Mouse (Mus musculus) urinary bladder, postnatal 14 days (tissue): Measurements from ENCODE around the gene Dapk3.

Experiments
- DNase-seq: peaks from one replicate; pipeline ENCODE4 v3.0.0; 2021; ENCODE audit warnings: low spot score

Dapk3 gene

GRCm38 (mm10) chr10:81182336-81183333 lies at the start of gene Dapk3:
Gene Dapk3 (plus strand): TSS chr10:81183005.
- DNase-seq, result peak; percentile 95

GRCm38 (mm10) chr10:81134181-81134587 lies 48.6 kb upstream of the Dapk3 start:
- peak; percentile 71 for DNase-seq

DNA sequence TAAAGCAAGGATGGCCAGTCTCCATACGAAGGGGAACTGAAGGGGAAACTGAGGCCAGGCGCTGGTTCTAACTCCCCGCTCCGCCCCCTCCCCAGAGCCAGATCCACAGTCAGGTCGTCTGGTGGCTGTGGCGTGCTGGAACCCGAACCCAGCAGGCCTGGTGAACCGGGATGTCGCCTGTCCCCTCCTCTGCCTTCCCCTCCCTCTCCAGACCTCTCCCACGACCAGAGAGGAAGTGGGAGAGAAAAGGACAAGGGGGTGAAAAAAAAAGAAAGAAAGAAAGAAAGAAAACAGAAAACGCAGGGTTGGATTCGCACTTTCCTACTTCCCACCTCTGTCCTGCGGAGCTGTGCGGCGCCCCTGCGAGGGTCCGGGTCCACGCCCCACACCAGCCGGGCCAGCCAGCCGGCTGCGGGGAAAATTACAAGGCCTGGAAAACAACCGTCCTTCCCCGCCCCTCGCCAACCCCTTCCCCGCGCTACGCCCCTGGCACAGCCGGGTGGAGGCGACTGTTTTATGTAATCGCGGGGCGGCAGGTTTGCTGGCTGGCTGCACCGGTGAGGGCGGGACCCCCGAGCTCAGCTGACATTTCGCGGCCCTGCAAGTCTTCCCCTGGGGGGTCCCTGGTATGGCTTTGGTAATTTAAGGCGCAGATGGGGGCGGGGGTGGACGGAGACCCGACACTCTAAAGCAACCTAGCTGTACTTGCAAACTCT lies 47.7 kb upstream of the Dapk3 start, which contains the start of gene Zbtb7a:
Gene Zbtb7a (plus strand): TSS at position 255 of the 716 bp plus-strand sequence.
- DNase-seq, result peak; percentile 48

GRCm38 (mm10) chr10:81135831-81136705 lies 46.7 kb upstream of the Dapk3 start:
- peak; percentile 85 for DNase-seq

DNA sequence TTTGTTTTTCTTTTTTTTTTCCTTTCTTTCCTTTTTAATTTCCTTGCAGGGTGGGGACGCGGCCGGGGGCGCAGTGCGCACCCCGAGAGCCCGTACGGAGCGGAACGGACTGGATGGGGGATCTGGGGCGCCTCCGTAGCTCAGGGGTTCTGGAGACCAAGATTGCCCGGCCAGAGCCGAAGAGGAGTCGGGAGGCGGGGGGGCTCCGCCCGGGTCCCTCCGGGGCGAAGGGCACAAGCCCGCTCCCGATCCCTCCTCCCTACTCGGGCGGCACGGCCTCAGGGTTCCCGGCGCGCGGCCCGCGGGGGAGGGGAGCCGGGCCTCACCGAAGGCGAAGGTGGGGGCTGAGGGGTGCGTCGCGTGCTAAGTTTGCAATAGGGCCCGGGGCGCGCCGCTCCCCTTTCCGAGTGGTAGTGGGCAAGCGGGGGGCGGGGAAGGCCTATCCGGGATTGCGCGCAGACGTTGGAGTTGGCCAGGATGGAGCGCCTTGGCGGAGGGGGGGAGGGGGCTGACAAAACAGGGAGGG lies 46.0 kb upstream of the Dapk3 start:
- DNase-seq, result peak; percentile 79

GRCm38 (mm10) chr10:81137252-81138130 lies 45.3 kb upstream of the Dapk3 start:
- peak; percentile 99 for DNase-seq

- no peak for DNase-seq
Observed at GRCm38 (mm10) chr10:81138131-81138782, 44.5 kb upstream of the Dapk3 start.

GRCm38 (mm10) chr10:81138821-81139528 lies 43.8 kb upstream of the Dapk3 start:
- no peak for DNase-seq

DNA sequence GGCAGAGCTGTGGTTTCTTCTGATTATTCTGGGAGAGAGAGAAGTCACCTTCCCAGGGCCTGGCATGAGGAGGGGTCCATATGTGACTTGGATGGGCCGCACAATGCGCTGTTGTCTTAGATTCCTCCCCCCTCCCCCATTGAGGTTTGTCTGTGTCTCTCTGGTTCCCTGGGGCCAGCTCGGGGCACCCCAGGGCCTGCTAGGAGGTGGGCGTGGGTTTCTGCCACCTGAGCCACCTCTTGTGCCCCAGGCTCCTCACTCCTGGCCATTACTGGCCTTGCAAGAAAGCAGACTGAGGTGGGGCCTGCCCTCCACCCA lies 43.3 kb upstream of the Dapk3 start:
- DNase-seq, result no peak

- no peak for DNase-seq
Observed at GRCm38 (mm10) chr10:81140005-81140404, 42.8 kb upstream of the Dapk3 start.

DNA sequence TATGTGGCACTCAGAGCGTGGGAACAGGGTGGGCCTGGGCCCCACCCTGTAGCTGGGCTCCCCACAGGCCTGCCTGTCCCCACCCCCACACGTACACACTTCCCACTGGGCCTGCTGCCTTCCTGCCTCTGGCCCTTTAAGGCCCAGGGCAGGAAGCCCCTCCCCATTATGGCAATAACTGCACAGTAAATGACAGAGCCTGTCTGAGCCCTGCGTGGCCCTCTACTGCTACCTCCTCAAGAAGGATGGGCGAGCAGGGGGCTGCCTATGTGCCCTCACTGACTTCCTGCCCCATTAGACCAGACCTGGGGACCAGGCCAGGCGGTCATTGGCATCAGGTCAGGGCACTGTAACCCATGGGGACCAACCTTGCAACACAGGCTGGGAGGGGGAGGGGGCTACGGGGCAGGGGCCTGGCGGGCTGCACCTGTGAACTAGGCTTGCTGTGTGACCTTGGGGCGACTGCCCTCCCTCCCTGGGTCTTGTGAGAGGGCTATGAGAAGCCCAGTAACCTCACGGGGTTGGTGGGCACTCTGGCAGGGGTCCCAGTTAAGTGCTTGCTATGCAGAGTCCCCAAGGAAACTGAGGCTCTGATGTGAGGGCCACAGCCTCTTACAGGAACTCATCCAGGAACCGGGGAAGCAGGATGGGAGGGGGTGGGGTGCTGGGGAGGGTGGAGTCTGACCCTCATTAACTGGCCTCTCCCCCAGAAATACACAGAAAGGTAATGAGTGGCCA lies 41.9 kb upstream of the Dapk3 start:
- no peak for DNase-seq

GRCm38 (mm10) chr10:81141455-81142210 lies 41.2 kb upstream of the Dapk3 start:
- no peak for DNase-seq

DNA sequence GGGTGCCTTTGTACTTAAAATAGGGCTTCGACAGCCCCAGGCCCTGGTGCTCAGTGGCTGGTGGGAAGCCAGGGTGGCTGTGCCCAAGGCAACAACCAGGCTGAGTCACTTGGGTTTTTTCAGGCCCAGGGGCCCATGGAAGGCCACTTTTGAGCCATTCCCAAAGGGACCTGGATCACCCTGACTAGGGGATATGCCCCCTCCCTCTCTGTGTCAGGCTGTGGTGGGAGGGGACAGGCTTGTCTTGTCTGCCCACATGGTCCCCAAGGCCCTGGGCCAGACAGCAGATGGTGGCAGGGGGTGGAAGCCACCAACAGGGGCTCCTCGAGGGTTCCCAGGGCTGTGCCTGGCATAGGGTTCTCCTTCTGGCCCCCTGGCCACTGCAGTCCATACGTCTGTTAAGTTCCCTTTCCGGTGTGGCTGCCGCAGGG lies 40.2 kb upstream of the Dapk3 start:
- no peak for DNase-seq

DNA sequence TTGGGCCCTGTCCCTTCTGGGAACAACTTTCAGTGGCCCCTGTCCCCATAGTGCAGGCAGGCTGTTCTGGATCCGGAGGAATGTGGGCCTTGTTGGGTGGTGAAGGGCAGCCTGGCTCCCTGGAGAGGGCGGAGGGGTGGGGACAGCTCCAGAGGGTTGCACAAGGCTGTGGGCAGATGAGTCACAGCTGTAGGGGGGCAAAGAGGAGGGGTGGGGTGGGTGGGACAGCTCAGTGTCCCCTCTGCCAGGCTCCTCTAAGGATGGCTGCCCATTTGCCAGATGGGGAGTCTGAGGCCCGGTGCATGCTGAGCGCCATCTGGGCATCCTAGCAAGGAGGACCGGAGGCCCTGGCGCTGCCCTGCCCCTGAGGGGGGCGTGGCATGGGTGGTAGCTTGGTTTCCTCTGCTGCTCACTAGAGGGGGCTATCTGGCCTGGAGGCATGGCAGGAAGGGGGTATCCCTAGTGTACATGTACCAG lies 39.6 kb upstream of the Dapk3 start:
- DNase-seq, result peak; percentile 57

DNA sequence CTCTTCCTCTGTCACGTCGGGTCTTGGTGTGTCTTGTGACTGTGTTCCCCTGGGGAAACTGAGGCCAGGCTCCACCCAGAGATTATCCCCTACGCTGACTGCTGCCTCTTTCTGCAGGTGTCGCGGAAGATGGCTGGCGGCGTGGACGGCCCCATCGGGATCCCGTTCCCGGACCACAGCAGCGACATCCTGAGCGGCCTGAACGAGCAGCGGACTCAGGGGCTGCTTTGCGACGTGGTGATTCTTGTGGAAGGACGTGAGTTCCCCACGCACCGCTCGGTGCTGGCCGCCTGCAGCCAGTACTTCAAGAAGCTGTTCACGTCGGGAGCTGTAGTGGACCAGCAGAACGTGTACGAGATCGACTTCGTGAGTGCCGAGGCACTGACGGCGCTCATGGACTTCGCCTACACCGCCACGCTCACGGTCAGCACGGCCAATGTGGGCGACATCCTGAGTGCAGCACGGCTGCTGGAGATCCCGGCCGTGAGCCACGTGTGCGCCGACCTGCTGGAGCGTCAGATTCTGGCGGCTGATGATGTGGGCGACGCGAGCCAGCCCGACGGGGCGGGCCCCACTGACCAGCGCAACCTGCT lies 38.9 kb upstream of the Dapk3 start:
- no peak for DNase-seq

- no peak for DNase-seq
Observed at GRCm38 (mm10) chr10:81144667-81145066, 38.1 kb upstream of the Dapk3 start.

GRCm38 (mm10) chr10:81145307-81145706 lies 37.5 kb upstream of the Dapk3 start:
- no peak for DNase-seq

- no peak for DNase-seq
Observed at GRCm38 (mm10) chr10:81145778-81146177, 37.0 kb upstream of the Dapk3 start.
